Mouse (Mus musculus): ENCODE measurements around the gene Skap1.

Gene Skap1

GRCm38 (mm10) chr11:96560229-96560628 is 95.8 kb downstream of the Skap1 start:
- no peak for DNase-seq (ENCODE audit: low spot score)

DNA sequence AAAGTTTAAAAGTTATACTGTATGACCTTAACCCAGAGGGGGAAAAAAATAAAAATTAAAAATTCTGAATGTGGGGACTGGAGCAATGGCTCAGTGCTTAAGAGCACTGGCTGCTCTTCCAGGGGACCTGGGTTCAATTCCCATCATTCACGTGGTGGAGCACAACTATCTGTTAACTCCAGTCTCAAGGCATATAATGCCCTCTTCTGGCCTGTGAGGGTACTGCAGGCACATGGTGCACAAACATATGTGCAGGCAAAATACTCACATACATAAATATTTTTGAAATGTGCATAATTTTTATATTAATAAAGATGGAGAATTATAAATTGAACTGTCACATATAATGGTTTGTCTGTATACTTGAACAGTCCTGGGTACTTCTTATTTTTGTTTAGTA is 99.7 kb downstream of the Skap1 start:
- DNase-seq (ENCODE audit: low spot score): no peak

DNA sequence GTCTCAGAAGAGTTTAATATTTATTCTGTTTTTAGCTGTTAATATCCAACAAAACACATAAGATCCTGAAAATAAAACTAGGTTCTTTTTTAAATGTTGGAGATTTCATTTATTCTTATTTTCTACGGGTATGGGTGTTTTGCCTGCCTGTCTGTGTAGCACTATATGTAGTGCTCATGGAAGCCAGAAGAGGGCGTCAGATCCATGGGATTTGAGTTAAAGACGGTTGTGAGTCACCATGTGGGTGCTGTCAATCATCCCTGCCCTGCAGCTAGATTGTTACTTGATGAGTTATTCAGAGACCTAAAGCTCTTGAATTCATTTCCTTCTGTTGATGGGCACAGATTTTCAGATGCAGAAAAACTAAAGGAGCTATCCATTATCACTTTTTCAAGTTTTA is 108.1 kb downstream of the Skap1 start:
- DNase-seq (ENCODE audit: low spot score): no peak

DNA sequence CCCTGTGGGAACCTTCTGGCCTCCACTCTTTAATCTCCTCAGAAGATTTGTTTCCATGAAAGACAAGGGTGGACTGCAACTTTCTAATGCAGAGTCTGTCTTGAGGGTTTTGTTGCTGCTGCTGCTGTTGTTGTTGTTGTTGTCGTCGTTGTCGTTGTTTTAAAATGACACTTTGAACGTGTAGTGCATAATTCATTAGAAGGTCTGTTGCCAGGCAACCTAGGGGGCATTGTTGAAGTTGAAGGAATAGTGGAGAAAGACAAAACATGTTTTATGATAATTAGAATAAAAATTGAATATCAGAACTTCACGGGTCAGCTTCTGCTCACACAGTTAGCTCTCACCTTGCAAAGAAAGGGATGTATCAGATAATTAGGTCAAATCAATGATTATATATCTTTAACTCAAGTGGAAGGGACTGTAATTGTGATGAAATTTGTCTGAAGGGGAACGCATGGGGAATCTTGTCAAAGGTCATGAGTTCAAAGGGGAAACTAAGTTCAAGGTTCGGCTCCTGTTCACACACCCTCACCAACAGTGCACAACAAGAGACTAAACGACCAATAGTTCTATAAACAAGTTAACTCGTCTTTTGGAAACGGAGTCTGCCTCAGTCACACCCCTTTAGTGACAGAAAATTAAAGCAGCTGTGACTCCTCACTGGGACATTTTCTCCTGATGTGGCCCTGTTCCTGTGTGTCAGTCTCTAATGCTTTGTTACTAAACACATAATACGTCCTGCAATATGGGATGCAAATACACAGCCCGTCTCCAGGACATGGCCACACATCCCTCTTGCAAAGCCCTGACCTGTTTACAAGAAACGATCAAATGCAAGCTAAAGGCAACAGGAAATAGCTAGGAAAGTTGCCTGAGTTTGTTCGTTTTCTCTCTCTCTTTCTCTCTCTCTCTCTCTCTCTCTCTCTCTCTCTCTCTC is 112.4 kb downstream of the Skap1 start:
- DNase-seq (ENCODE audit: low spot score): peak; percentile 71

GRCm38 (mm10) chr11:96578551-96579283 is 114.3 kb downstream of the Skap1 start:
- DNase-seq (ENCODE audit: low spot score): peak; percentile 90

GRCm38 (mm10) chr11:96581604-96582384 is 117.4 kb downstream of the Skap1 start:
- peak; percentile 83 for DNase-seq (ENCODE audit: low spot score)

DNA sequence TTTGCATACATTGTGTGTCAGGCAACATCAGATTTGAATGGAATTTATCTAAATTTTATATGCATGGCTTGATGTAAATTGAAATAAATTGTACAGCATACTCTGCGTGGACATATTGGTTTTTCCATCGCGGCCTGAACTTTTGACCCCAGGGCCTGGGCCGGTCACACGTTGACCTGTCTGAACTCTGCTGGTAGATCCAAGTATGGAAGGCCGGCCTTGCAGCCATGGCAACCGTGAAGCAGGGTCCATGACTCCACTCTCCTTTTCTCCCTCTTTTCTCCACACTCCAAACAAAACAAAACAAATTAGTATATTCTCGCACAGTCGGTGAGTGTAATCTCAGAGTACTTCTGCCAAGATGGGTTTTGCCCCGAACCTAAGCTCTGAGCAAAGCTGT is 118.2 kb downstream of the Skap1 start:
- DNase-seq (ENCODE audit: low spot score): peak; percentile 86

DNA sequence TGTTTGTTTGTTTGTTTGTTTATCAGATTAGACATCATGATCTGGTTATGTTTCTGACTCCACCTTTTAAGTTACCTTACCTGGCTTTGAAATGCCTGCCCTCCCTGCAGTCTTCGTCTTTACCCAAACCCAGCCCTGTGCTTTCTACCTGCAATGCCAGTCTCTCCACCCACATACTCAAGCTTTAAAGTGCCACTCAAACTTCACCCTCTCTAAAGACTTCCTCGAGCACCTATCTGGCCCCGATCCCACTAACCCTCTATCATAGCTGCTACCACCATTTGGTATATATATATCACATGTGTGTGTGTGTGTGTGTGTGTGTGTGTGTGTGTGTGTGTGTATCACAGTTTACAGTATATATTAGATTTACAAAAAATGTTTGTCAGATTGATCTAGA is 125.4 kb downstream of the Skap1 start:
- DNase-seq (ENCODE audit: low spot score): no peak

DNA sequence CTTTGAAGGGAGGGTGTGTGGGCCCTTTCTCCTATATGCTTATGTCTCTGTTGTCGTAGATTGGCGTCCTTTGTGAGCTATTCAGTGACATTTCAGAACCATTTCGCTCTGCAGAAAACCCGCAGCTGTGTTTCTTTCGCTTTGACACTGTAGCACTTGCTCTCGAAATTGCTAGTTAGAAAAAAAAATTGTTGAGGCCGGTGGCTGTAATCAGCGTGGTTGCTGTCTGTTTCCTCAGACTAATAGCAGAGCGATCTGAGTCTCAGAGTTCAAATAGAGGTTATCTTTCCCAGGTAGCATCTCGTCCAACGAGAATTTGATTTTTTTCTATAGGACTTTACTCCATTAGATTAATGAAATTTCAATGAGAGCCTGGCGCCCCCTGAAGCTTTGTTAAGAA is 131.5 kb downstream of the Skap1 start:
- no peak for DNase-seq (ENCODE audit: low spot score)

GRCm38 (mm10) chr11:96596301-96596700 is 131.9 kb downstream of the Skap1 start:
- no peak for DNase-seq (ENCODE audit: low spot score)

DNA sequence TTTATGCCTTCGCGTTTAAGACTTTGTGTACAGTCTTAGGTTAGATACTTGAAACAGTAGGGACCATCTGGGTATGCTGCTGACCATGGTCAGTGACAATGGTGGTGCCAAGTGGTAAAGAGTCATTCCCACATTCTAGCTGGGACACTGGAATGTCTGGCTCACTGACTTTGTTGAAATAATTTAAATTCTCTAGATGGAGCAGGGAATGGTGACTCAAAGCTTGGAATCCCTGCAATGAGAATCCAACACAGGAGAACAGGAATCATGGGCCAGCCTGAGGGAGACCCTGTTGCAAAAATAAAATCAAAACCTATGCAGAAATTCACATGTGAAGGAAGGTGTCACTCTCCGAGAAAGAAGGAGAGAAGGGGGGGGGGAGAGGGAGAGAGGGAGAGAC is 138.4 kb downstream of the Skap1 start:
- DNase-seq (ENCODE audit: low spot score): no peak

DNA sequence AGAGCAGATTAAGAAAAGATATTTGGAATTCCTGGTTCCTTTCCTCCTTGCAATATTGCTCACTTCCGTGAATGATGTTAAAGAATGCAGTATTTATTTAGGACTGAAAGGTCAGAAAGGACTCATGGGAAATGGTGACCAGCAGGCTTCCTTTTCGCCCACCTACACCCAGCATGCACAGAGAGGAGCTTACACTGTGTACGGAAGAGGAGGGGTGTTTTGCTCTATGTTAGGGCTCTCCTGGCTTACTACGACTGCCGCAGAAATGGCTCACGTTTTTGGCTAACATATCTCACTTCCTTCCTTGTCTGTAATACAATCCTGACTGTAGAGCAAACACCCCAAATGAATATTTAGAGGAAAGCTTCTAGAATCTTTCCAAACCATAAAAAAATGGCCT is 139.9 kb downstream of the Skap1 start:
- DNase-seq (ENCODE audit: low spot score): no peak

- no peak for DNase-seq (ENCODE audit: low spot score)
These were observed 140.5 kb downstream of the Skap1 start for GRCm38 (mm10) chr11:96604751-96605450.

- DNase-seq (ENCODE audit: low spot score): no peak
These were observed 141.1 kb downstream of the Skap1 start for GRCm38 (mm10) chr11:96605516-96605915.

DNA sequence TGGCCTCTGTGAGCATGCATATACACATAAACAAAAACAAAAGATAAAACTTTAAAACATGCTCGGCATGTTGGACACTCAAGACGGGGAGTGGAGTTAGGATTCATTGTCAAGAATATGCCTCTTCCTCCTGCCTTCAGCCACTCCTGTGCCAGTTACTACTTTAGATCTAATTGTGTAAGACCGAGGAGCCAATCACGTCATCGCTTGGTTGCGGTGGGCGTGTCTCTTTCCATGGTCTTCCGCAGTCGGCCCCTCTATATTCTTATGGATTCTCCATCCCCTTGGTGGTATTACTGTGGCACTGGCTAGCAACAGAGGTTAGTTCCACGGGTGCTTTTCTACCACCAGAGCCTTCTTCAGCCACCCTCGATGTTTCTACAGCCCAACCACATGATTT is 148.2 kb downstream of the Skap1 start:
- DNase-seq (ENCODE audit: low spot score): no peak

DNA sequence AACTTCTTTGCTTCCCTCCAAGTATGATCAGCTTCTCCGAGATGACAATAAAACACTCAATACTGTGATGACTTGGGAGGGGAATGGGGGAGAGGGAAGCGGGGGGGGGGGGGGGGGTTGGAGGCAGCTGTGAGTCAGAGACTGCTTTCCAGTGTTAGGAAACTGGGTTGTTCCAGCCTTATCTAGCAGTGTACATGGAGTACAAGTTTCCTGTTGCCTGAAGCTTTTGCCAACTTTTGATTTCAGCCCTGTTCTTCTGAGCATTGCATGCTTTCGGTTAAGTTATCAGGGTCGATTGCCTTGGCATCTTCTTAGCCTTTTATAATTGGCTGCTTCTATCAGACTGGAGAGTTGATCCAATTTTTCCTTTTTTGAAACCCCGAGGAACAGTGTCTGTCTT is 152.4 kb downstream of the Skap1 start:
- DNase-seq (ENCODE audit: low spot score): no peak

DNA sequence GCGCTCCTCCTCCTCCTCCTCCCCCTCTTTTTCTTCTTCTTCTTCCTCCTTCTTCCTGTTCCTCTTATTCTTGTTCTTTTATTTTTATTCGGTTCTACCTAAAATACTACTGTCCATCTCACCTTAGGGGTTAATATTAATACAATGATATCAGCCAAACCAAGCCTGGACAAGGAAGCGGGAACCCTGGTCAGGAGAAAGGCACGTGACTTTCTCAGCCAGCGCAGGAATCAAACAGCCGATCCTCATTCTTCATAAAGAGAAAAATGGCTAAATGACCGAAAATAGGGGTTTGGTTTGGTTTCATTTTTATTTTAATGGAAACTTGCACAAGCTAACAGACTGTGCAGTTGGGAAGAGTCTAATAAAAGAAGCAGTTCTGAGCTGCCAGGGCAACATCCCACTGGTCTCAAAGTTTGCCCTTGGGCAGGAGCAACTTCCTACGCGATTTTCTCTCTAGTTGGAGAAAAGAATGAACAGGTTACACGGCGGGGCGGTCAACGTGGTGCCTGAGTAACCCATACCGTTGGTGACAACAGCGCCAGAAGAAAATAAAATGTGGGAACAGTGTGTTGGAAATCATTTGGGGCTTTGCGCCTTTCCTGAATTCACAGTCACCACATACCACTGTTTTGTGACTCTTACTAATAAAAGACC is 154.5 kb downstream of the Skap1 start:
- no peak for DNase-seq (ENCODE audit: low spot score)

- DNase-seq (ENCODE audit: low spot score): peak; percentile 30
These were observed 155.2 kb downstream of the Skap1 start for GRCm38 (mm10) chr11:96619576-96619975.

DNA sequence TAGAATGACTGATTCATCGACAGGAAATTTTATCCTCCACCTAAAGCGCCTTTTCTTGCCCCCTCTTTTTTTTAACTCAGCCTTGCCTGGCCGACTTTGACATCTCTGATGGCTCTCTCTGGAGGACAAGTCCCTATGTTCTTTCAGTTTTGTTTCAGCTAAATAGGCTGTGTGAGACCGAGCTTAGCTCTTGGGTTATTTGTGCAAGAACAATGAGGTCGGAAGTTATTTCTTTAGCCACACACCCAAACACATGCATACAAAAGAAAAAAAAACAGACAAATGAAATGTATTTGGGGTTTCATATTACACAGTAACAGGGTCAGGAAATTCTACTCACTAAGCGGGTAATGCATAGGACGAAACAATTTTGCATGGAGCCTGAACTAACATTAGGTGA is 155.6 kb downstream of the Skap1 start:
- peak; percentile 32 for DNase-seq (ENCODE audit: low spot score)

- DNase-seq (ENCODE audit: low spot score): peak; percentile 59
These were observed 156.3 kb downstream of the Skap1 start for GRCm38 (mm10) chr11:96620660-96621059.

GRCm38 (mm10) chr11:96621167-96621566 is 156.8 kb downstream of the Skap1 start:
- DNase-seq (ENCODE audit: low spot score): peak; percentile 91
